Mouse (Mus musculus) mouse embryonic stem cell (cell line): Measurements from ENCODE around the gene 2610001J05Rik.
"Not testable (repeated sequence)": the region's sequence is repeated elsewhere in the genome, so short reads cannot be mapped to it uniquely, and the experiment has no call there.

Source experiments
- in situ Hi-C, 2 experiments: fragments of 300-500 bp; cut with MboI; formaldehyde crosslinking; loops; 1 replicate in 1 of 2; 3 replicates in 1 of 2; pipeline ENCODE4 v1.14.3; 2019 to 2020; ENCODE audit warnings: low sequenced_read_pairs in 2 of 2, low pct_unique_long_range_greater_than_20kb in 1 of 2, mixed read lengths in 1 of 2; ENCODE audit not compliant: unreplicated experiment in 1 of 2

The 2610001J05Rik gene

DNA sequence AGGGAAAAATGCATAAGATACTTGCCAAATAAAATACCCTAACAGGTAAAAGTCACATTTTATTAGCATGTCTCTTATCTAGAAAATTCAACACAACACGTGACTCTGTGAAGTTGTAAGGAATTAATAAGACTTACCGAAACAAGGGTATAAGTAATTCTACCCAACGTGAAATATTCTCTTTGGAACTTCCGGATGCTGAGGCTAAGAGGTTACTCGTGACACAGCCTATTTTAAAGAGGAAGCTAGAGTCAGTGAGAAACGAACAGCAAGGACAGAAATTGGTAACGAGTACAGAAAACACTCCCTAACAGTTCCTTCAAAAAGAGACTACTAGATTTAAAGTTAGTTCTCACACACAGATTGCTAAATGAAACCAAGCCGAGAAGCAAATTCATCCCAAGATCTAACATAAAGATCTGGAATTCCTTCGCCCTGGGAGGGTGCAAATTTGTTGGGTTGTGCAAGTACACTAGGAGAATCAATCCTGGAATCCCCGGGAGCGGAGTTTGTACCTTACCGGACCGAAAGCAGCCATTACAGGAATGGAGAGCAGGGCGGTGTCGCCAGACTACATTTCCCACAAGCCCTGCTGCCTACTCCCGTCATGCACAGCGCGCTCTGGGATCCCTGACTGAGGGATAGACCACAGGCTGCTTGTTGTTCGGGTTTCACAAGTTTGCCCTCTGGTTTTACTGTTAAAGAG lies at the start of gene 2610001J05Rik:
2610001J05Rik (minus strand) TSS at position 600 of the 706 bp plus-strand sequence.
- in situ Hi-C loops: no loop called here

DNA sequence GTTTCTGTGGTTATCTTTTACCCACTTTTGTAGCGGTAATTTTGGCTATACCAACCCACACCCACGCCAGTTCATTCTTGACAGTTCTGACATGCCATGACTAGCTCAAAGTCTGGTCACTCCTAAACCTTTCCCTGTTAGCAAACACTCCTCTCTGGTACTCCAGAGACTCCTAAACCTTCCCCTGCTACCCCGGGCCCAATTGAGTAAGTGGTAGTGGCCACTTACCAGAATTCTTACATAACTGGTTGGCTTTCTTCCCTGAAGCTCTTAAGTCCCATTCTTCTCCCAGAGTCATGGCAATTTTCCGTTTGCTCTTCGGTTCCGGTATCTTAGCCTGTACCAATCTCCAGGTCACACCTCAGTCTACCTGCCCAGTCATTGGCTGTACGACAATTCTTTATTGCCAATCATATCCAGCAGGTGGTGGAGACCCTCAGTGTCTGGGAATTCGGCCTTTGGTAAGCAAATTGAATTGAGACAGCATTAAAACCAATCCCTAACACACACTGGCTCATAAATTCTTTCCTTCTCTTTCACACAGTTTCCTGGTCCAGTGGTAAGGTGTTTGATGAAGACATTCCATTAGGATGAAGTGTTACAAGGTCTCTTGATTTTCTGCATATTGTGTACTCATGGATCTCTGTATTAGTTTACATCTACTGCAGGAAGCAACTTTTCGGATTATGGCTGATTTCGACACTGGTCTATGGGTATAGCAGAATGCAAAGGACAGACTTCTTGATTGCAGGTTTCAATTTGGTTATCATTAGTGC lies 38.6 kb upstream of the 2610001J05Rik start:
- in situ Hi-C loops: no loop called here

DNA sequence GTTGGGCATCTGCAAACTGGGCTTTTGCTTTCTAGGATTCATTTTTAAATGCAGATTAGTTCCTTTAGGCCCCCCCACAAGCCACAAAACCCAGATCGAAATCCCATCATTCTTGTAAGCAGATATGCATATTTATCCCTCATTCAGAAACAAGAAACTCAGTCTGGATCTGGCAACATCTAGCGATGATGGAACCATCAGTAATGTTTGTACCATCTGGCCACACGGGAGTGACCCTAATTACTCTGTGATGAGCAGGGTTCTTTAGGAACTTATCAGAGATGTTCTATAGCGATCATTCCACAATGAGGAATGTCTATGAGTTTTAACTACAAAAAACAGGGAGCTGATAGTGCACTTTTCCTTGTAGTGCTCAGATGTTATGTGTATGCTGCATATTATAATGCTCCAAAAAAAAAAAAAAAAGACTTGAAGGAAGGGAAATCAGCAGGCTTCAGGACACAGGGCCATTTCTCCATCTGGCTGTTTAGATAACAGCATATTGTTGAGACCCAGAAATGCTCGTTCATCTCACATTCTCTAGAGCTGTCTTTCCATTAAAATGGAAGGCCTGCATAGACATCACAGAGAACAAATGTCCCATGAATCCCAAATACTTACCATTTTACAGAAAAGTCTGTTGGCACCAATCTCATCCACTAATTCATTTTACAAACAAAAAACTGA lies 31.8 kb upstream of the 2610001J05Rik start:
- in situ Hi-C loops: no loop called here

DNA sequence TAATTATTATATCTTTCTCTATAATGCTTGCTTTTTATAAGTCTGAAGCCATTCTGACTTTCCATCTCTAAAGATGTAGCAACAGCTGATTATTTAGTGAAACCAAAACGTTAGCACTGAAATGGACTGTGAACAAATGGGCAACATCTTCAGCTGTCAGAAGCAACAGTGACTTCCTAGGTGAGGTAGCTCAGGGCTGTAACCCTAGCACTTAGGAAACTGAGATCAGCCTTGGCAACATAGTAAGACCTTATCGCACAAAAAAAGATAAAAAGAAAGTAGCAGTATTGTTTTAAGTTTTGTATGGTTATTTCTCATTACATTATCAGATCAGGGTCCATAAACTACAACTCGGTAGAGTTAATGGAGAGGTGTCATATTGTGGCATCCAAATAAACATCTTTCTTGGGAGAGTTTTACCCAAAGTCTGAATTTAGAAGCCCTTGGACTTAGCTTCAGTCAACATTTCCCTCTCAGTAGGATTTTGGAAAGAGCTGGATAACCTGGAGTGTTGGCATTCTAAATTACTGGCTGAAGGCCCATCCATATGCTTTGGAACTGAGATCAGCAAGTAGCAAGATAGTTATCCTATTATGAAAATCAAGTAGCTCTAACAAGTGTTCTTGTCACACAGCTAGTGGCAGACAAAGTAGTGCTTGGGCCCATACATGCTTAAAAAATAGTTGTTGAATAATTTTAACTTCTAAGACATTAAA lies 13.7 kb upstream of the 2610001J05Rik start:
- in situ Hi-C loops: no loop called here

DNA sequence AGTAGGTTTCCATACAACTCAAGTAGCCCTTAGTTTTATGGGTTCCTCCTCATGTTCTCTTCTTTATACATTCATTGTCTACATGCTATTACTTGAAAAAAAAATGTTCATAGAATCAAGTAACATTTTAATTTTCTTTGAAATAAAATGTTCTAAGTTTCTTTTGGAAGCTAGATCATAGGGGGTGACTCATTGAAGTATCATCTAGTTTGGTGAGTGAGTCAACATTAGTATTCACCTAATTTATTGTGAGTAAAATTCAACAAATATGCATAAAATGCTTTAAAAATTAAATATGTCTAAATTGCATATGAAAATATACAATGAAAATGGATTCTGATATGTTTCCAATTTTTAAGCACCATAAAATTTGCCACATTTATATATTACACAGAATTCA lies 11.6 kb upstream of the 2610001J05Rik start:
- in situ Hi-C loops: no loop called here

DNA sequence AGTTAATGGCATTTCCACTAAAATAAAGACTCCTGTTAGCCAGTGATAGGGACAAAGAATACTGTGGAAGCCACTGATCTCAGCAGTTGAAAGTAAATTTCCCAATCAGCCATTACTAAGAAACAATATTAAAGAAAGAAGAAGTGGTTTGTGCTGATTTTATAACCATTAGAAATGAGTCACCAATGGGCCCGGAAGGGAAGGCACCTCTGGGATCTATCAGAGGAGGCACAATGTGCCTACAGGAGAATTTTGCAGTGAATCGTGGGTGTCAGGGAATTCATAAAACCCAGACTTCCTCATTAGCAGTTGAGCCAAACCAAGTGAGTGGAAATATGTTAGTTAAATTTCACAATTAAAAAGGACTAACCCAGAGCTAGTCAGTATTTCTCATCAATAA lies 2.6 kb upstream of the 2610001J05Rik start:
- in situ Hi-C loops: no loop called here

DNA sequence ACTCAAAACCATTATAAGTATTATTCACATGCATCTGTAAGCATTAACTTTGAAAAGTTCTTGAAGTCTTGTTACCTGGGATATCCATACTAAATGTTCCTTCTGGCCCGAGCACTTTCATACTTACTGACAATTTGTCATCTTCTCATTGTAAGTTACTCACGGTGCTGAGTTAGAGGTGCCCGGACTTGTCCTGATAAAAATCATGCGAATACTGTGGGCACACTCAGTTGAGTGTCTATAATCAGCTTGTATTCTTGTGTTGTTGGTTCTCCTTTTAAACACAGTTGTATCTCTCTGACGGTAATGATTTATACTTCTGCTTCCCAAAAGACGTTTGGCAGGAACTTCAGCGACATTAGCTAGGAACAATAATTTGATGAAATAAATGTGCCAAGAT lies 758 bp upstream of the 2610001J05Rik start:
- in situ Hi-C loops: no loop called here

GRCm38 (mm10) chr6:13871625-13871958 lies 274 bp upstream of the 2610001J05Rik start:
- in situ Hi-C loops: no loop called here

DNA sequence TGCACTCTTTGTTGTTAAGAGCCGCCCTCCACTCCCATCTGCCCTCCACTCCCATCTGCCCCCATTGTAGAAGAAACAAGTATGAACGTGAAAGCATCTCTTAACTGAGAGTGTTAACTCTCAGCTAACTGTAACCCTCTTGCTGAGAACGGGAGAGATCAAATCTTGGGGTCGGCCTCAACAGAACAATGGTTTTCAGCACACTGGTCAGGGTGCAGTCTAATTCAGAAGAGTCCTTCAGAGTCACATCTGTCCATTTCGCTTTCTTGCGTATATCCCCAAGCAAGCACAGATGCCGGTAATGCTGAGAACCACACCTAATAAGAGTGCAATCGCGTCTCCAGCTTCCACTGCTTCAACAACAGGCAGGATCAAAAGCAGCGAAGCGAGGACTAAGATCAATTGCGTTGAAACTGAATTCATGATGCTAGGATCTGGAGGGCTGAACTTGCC lies 1.0 kb downstream of the 2610001J05Rik start:
- in situ Hi-C loops: no loop called here

DNA sequence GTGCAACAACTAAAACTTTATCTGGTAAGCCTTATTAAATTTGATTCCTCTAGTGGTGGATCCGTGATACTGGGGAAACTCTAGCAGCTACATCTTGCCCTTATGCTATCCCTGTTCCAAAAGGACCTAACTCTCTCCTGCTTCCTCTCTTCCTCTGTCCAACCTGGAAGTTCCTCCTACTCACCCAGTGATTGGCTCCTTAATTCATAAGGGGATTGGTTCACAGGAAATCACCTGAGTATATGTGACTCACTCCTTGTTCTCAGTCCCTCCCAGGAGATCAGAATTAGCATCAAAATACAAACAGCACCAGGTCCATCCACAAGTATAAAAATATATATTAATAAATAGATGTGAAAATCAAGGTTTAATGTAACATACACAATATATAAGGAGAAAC lies 10.7 kb downstream of the 2610001J05Rik start:
- in situ Hi-C loops: no loop called here

DNA sequence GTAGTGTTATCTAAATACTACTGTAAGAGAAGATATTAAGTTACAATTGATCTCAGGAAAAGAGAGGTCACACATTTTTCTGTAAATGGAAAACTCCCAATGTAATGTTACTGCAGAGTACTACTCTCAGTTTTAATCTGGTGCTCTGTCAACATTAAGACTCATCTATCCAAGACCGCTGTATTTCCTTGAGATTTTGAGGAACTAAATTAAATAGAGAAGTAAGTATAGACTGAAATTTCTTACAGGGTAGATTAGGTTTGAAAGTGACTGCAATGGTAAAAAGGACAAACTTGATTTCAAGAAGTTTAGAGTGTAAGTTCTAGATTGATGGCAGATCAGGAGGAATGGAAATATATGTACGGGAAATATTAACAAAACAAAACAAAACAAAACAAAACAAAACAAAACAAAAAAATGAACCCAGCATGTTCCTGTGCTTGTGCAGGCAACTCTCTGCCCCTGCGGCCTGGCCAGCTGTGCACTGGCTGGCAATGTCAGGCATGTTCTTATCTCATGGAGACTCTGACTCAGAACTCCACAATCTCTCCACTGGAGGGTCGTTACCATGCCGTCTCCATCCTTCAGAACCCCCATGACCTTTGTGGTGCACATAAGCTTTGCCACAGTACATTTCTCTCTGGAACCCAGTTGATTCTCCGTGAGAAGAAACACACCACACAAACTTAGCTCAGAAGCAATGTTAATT lies 11.3 kb downstream of the 2610001J05Rik start:
- in situ Hi-C loops: no loop called here

- in situ Hi-C loops: no loop called here
Measured at GRCm38 (mm10) chr6:13854230-13854629, 17.1 kb downstream of the 2610001J05Rik start.

GRCm38 (mm10) chr6:13853244-13853643 lies 18.1 kb downstream of the 2610001J05Rik start:
- in situ Hi-C loops: no loop called here

GRCm38 (mm10) chr6:13846031-13846430 lies 25.3 kb downstream of the 2610001J05Rik start:
- in situ Hi-C loops: not testable (repeated sequence)

GRCm38 (mm10) chr6:13839345-13840054 lies 31.8 kb downstream of the 2610001J05Rik start, which contains the start of gene Gpr85:
TSS of gene Gpr85 (minus strand) at chr6:13839942.
- in situ Hi-C loops: no loop called here

- in situ Hi-C loops: no loop called here
Measured at GRCm38 (mm10) chr6:13838677-13839344, 32.5 kb downstream of the 2610001J05Rik start.
